Mouse (Mus musculus) liver, adult 2 months (tissue): ENCODE measurements around the gene Lrfn1.

Source experiments
- CTCF ChIP-seq: fragments of 200-500 bp; IDR thresholded peaks from 2 replicates; pipeline ENCODE4 v1.5.1; 2011; ENCODE audit warnings: low read depth, low read length, control low read depth
- POLR2A ChIP-seq: fragments of 200-500 bp; IDR thresholded peaks from 2 replicates; pipeline ENCODE4 v1.6.1; 2011; ENCODE audit warnings: low read length, control low read depth; ENCODE audit not compliant: insufficient read depth; ENCODE audit errors: extremely low read depth

DNA sequence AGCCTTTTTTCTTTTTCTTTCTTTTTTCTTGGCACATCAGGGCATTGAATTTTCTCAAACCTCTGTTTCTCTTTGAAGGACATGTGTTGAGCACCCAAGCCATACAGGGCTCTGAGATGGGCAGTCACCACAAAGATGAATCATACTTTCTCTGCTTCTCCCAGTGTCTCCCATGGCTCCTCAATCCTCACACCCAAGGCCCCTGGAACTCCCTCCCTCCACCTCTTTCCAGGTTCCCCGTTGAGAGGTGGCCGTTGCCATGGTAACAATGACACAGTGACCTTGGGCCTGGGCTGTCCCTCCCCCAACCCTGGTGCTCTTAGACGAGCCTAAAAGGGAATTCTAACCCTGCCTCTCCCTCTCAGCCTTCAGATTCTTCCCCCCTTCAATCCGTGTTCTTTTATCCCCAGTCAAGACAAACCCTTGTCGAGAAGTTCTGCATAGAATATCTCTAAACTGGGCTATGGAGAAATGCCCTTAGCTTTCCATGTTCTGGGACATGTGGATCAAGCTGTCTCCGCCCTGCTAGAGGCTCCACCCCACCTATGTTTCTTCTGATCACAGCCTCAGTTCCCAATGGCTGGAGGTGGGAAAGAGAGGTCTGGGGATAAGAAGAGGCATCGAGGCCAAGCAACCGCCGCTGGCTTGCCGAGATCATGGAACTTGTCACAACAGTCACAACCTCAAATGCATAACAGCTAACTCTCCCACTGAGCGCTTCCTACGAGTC lies 4.5 kb upstream of the Lrfn1 start:
- no peak for TF ChIP-seq CTCF
- no peak for TF ChIP-seq POLR2A
